Mouse (Mus musculus): ENCODE data around the gene Scyl1. TPM values are rescaled to one million over a fixed set of nuclear protein-coding genes. Genes with fewer than 3 reads are reported as not detected.

Gene Scyl1
- polyA plus RNA-seq, 1 experiment from 2014 or later = 83.2 TPM

- Histone ChIP-seq H3K27me3 (ENCODE audit: control insufficient read depth, insufficient read depth, low read depth, low read length) (peaks cover 5% of the 10 kb centered on the region; the same call in 1 of the 2 replicates), H3K4me3 (ENCODE audit: low read length) (peak overlapping the region; percentile 10; the same call in 1 of the 2 replicates), H3K9ac (ENCODE audit: low read length) (peak overlapping the region; percentile 26; the same call in 1 of the 2 replicates), H3K27ac (ENCODE audit: low read length) (no peak overlapping the region), H3K4me1 (replicated peaks; ENCODE audit: control insufficient read depth, insufficient read depth, low read length) (peaks cover 7% of the 10 kb centered on the region), H3K36me3 (ENCODE audit: control insufficient read depth, insufficient read depth, low read length) (peaks cover 45% of the 10 kb centered on the region), H3K9me3 (ENCODE audit: control insufficient read depth, low read length) (no peaks in the 10 kb centered on the region), H3K4me2 (ENCODE audit: low read depth, low read length) (peak overlapping the region; percentile 8; the same call in 1 of the 2 replicates)
- ATAC-seq (ENCODE audit: low read depth) = peak; percentile 59
- WGBS = 26% methylated on average over 27 of the region's 29 CpGs
Measured at GRCm38 (mm10) chr19:5756321-5756985, 14.8 kb downstream of the Scyl1 start.

- H3K4me3 ChIP-seq (ENCODE audit: low read length) = no peak overlapping the region
- peak; percentile 49; the same call in 1 of the 2 replicates for ATAC-seq (ENCODE audit: low read depth)
- H3K27ac ChIP-seq (ENCODE audit: low read length) = no peak overlapping the region
- H3K27me3 ChIP-seq (ENCODE audit: control insufficient read depth, insufficient read depth, low read depth, low read length) = peaks cover 14% of the 10 kb centered on the region
- peaks cover 5% of the 10 kb centered on the region for H3K4me1 ChIP-seq (replicated peaks; ENCODE audit: control insufficient read depth, insufficient read depth, low read length)
- H3K9ac ChIP-seq (ENCODE audit: low read length) = no peak overlapping the region
- no peaks in the 10 kb centered on the region for H3K9me3 ChIP-seq (ENCODE audit: control insufficient read depth, low read length)
- 18% methylated on average over 20 of the region's 20 CpGs for WGBS
- H3K36me3 ChIP-seq (ENCODE audit: control insufficient read depth, insufficient read depth, low read length) = peaks cover 10% of the 10 kb centered on the region
- no peak overlapping the region for H3K4me2 ChIP-seq (ENCODE audit: low read depth, low read length)
Measured at GRCm38 (mm10) chr19:5751742-5752141, 19.5 kb downstream of the Scyl1 start.

GRCm38 (mm10) chr19:5750951-5751350, 20.3 kb downstream of the Scyl1 start:
- WGBS = 25% methylated on average over 22 of the region's 22 CpGs
- H3K27ac ChIP-seq (ENCODE audit: low read length) = no peak overlapping the region
- H3K4me3 ChIP-seq (ENCODE audit: low read length) = no peak overlapping the region
- peaks cover 12% of the 10 kb centered on the region for H3K36me3 ChIP-seq (ENCODE audit: control insufficient read depth, insufficient read depth, low read length)
- no peak overlapping the region for H3K4me2 ChIP-seq (ENCODE audit: low read depth, low read length)
- ATAC-seq (ENCODE audit: low read depth) = no peak
- peaks cover 14% of the 10 kb centered on the region for H3K27me3 ChIP-seq (ENCODE audit: control insufficient read depth, insufficient read depth, low read depth, low read length)
- no peak overlapping the region for H3K9ac ChIP-seq (ENCODE audit: low read length)
- H3K9me3 ChIP-seq (ENCODE audit: control insufficient read depth, low read length) = no peaks in the 10 kb centered on the region
- H3K4me1 ChIP-seq (replicated peaks; ENCODE audit: control insufficient read depth, insufficient read depth, low read length) = peaks cover 2% of the 10 kb centered on the region

- peaks cover 14% of the 10 kb centered on the region for H3K27me3 ChIP-seq (ENCODE audit: control insufficient read depth, insufficient read depth, low read depth, low read length)
- 69% methylated on average over 6 of the region's 6 CpGs for WGBS
- no peak overlapping the region for H3K27ac ChIP-seq (ENCODE audit: low read length)
- H3K9ac ChIP-seq (ENCODE audit: low read length) = no peak overlapping the region
- no peak overlapping the region for H3K4me2 ChIP-seq (ENCODE audit: low read depth, low read length)
- peaks cover 12% of the 10 kb centered on the region for H3K36me3 ChIP-seq (ENCODE audit: control insufficient read depth, insufficient read depth, low read length)
- H3K4me3 ChIP-seq (ENCODE audit: low read length) = no peak overlapping the region
- no peak for ATAC-seq (ENCODE audit: low read depth)
- no peaks in the 10 kb centered on the region for H3K9me3 ChIP-seq (ENCODE audit: control insufficient read depth, low read length)
- peaks cover 9% of the 10 kb centered on the region for H3K4me1 ChIP-seq (replicated peaks; ENCODE audit: control insufficient read depth, insufficient read depth, low read length)
Measured at GRCm38 (mm10) chr19:5749476-5749875, 21.7 kb downstream of the Scyl1 start.

- Histone ChIP-seq H3K27me3 (ENCODE audit: control insufficient read depth, insufficient read depth, low read depth, low read length) (peaks cover 14% of the 10 kb centered on the region), H3K4me2 (ENCODE audit: low read depth, low read length) (no peak overlapping the region), H3K36me3 (ENCODE audit: control insufficient read depth, insufficient read depth, low read length) (peaks cover 5% of the 10 kb centered on the region; the same call in 1 of the 2 replicates), H3K4me3 (ENCODE audit: low read length) (no peak overlapping the region), H3K9ac (ENCODE audit: low read length) (no peak overlapping the region), H3K9me3 (ENCODE audit: control insufficient read depth, low read length) (no peaks in the 10 kb centered on the region), H3K27ac (ENCODE audit: low read length) (no peak overlapping the region), H3K4me1 (replicated peaks; ENCODE audit: control insufficient read depth, insufficient read depth, low read length) (peaks cover 21% of the 10 kb centered on the region)
- no peak for ATAC-seq (ENCODE audit: low read depth)
- 37% methylated on average over 12 of the region's 12 CpGs for WGBS
Measured at GRCm38 (mm10) chr19:5746907-5747363, 24.3 kb downstream of the Scyl1 start.

- Histone ChIP-seq H3K4me1 (replicated peaks; ENCODE audit: control insufficient read depth, insufficient read depth, low read length) (peaks cover 24% of the 10 kb centered on the region), H3K27me3 (ENCODE audit: control insufficient read depth, insufficient read depth, low read depth, low read length) (peaks cover 13% of the 10 kb centered on the region), H3K27ac (ENCODE audit: low read length) (no peak overlapping the region), H3K9me3 (ENCODE audit: control insufficient read depth, low read length) (no peaks in the 10 kb centered on the region), H3K4me2 (ENCODE audit: low read depth, low read length) (peak overlapping the region; percentile 47), H3K4me3 (ENCODE audit: low read length) (peak overlapping the region; percentile 19), H3K9ac (ENCODE audit: low read length) (peak overlapping the region; percentile 44), H3K36me3 (ENCODE audit: control insufficient read depth, insufficient read depth, low read length) (peaks cover 5% of the 10 kb centered on the region; the same call in 1 of the 2 replicates)
- 13% methylated on average over 34 of the region's 36 CpGs for WGBS
- no peak for ATAC-seq (ENCODE audit: low read depth)
Measured at GRCm38 (mm10) chr19:5745756-5746710, 25.2 kb downstream of the Scyl1 start.

- WGBS = 37% methylated on average over 5 of the region's 5 CpGs
- no peaks in the 10 kb centered on the region for H3K27me3 ChIP-seq (ENCODE audit: control insufficient read depth, insufficient read depth, low read depth, low read length)
- no peak overlapping the region for H3K27ac ChIP-seq (ENCODE audit: low read length)
- peak overlapping the region; percentile 85 for H3K9ac ChIP-seq (ENCODE audit: low read length)
- no peaks in the 10 kb centered on the region for H3K9me3 ChIP-seq (ENCODE audit: control insufficient read depth, low read length)
- peaks cover 40% of the 10 kb centered on the region for H3K4me1 ChIP-seq (replicated peaks; ENCODE audit: control insufficient read depth, insufficient read depth, low read length)
- peak overlapping the region; percentile 84 for H3K4me3 ChIP-seq (ENCODE audit: low read length)
- ATAC-seq (ENCODE audit: low read depth) = no peak
- peak overlapping the region; percentile 95 for H3K4me2 ChIP-seq (ENCODE audit: low read depth, low read length)
- H3K36me3 ChIP-seq (ENCODE audit: control insufficient read depth, insufficient read depth, low read length) = peaks cover 2% of the 10 kb centered on the region; the same call in 1 of the 2 replicates
Measured at GRCm38 (mm10) chr19:5743576-5743975, 27.6 kb downstream of the Scyl1 start.

GRCm38 (mm10) chr19:5742241-5742641, 29.0 kb downstream of the Scyl1 start:
- Histone ChIP-seq H3K9me3 (ENCODE audit: control insufficient read depth, low read length) (no peaks in the 10 kb centered on the region), H3K4me1 (replicated peaks; ENCODE audit: control insufficient read depth, insufficient read depth, low read length) (peaks cover 40% of the 10 kb centered on the region), H3K9ac (ENCODE audit: low read length) (peak overlapping the region; percentile 85), H3K27ac (ENCODE audit: low read length) (peak overlapping the region; percentile 100), H3K27me3 (ENCODE audit: control insufficient read depth, insufficient read depth, low read depth, low read length) (no peaks in the 10 kb centered on the region), H3K4me2 (ENCODE audit: low read depth, low read length) (peak overlapping the region; percentile 95), H3K36me3 (ENCODE audit: control insufficient read depth, insufficient read depth, low read length) (0 out of 2 replicates have a peak, but pooled peaks cover 2% of the 10 kb centered on the region), H3K4me3 (ENCODE audit: low read length) (peak overlapping the region; percentile 84)
- peak; percentile 21 for ATAC-seq (ENCODE audit: low read depth)
- 3% methylated on average over 32 of the region's 32 CpGs for WGBS
